Mouse (Mus musculus) activated CD4-positive, CD25-positive, alpha-beta regulatory T cell (primary cell): ENCODE measurements around the gene Vmn2r96. TPM values are rescaled to one million over a fixed set of nuclear protein-coding genes. Genes with fewer than 3 reads are reported as not detected.

Experiments used
- polyA plus RNA-seq, 2 experiments: library from polyadenylated mRNA; unstranded; fragments of 100-300 nt; shearing (Covaris generic); gene quantifications; one replicate each; pipeline ENCODE4 v1.2.1; 2017

Vmn2r96 gene
- polyA plus RNA-seq: 1 to 10 TPM in 1 of 2 experiments, under 1 TPM in 1; 0.37 to 1.1 TPM

DNA sequence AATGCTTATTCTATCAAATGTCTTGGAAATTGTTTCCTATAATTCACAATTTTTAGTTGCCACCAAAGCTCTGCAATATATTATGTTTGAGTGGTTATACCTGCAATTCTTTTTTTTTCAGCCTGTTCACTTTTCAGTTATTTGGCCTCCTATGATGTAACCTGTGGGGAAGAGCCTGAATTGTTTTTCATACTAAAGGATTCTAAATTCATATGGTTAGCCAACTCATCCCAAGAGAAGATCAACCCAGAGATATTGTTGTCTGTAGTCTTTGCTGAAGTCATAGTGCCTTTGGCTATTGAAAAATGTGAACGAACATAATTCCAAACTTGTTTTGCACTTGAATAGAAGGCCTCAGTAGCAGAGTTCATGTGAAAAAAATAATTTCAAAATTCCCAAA is at the start of gene Vmn2r96:
Gene Vmn2r96 (plus strand): TSS at position 301 of the 400 bp plus-strand sequence.

Other genes with a start within 250 kb of the Vmn2r96 start
- under 1 TPM; 0.01 to 0.04 TPM for gene Vmn2r95, start 149.1 kb upstream of the Vmn2r96 start, polyA plus RNA-seq